Mouse (Mus musculus): ENCODE data around the gene Slc5a10.

Gene Slc5a10

DNA sequence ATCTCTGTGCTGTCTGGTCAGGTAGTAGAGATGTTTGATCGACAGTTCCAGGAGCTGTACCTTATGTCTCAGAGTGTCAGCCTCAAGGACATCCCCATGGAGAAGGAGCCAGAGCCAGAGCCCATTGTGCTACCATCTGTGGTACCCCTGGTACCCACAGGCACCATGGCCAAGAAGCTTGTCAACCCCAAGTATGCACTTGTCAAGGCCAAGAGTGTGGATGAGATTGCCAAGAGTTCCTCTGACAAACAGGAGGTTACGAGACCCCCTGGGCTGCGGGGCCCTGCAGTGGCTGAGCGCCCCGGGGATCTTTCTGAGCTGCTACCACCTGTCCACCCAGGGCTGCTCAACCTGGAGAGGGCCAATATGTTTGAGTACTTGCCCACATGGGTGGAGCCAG, 18.1 kb downstream of the Slc5a10 start:
- DNase-seq (ENCODE audit: low spot score) = no peak

DNA sequence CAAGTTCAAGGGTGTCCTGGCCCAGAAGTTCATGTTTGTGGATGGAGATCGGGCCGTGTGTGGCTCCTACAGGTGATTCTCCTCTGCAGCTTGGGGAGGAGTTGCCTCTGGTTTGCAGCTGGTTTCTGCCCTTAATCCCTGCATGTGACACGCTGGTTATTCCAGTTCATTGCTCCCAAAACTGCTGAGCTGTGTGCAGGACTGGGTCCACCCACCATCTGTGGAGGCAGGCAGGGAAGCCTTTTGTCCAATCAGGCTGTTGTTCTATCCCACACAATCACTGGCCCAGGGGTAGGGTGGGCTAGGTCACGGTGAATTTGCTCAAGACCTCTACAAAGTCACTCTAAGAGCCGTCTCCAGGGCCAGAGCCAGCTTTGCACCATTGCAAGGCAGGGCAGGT, 18.9 kb downstream of the Slc5a10 start:
- no peak for DNase-seq (ENCODE audit: low spot score)

DNA sequence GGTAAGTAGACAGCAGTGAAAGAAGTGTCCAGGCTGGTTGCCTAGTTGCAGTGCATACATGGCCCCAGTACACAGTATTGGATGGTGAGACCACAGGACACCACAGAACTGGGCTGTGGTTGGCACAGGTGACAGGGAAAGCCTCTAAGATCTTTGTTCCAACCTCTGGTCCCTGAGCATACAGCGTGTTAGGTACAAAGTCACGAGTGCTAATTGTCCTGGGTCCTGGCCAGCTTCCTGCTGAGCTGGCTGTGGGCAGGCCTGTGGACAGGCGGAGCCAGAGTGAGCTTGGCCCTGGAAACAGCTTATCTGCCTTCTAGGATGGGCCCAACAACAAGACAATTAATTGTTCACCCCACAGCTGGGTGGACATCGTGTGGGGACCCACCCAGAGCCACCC, 20.7 kb downstream of the Slc5a10 start:
- no peak for DNase-seq (ENCODE audit: low spot score)

- DNase-seq (ENCODE audit: low spot score) = no peak
These were observed 21.2 kb downstream of the Slc5a10 start for GRCm38 (mm10) chr11:61699460-61699859.

DNA sequence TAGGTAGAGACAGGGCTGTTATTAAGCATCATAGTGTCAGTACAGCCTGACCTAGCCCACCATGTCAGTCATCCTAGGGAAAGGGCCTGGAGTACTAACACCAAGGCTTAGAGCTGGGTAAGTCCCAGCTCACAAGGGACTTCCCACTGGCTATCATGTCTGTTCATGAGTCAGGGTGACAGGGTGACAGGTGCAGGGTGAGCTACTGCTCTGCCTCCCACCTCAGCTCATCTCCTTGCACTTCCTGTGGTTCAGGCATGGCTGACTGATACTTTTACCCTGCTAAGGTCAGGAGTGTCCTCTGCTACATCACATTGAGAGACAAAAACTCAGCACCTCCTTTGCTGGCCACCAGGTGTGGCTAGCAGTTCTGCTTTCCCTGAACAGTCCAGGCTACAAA, 21.8 kb downstream of the Slc5a10 start:
- no peak for DNase-seq (ENCODE audit: low spot score)

DNA sequence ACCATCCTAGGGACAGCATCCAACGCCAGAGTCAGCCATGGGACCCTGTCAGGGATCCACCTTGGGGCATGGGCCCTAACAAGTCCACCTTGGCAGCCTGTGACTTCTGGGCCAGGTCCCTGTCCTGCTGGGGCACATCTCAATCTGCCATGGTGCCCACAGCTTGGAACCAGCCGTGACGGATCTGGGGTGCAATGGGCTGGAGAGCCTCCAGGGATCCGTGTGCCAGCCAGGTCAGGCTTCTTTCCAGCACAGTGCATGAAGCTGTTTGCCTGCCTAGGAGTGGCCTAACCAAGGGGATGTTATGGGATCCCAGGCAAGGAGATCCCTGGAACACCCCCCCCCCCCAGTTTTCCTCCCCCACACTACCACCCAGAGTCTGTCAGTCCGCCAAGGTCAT, 27.6 kb downstream of the Slc5a10 start:
- no peak for DNase-seq (ENCODE audit: low spot score)

DNA sequence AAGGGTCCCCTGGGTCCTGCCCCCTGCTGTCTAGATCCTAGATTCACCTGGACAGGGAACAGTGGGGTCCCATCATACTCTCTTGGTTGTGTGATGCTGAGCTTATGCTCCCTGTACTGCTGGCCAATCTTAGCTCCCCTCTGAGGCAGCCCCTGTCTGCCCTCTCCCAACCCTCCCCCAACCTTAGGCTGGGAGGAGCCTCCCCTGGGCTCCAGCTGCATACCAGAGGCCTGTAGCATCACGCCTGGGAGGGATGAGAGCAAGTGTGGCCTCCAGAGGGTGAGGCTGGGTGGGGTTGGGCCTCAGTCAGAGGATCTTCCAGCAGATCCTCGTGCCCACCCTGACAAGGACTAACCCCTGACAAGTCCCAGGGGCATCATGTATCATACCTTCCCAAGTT, 33.0 kb downstream of the Slc5a10 start:
- no peak for DNase-seq (ENCODE audit: low spot score)

DNA sequence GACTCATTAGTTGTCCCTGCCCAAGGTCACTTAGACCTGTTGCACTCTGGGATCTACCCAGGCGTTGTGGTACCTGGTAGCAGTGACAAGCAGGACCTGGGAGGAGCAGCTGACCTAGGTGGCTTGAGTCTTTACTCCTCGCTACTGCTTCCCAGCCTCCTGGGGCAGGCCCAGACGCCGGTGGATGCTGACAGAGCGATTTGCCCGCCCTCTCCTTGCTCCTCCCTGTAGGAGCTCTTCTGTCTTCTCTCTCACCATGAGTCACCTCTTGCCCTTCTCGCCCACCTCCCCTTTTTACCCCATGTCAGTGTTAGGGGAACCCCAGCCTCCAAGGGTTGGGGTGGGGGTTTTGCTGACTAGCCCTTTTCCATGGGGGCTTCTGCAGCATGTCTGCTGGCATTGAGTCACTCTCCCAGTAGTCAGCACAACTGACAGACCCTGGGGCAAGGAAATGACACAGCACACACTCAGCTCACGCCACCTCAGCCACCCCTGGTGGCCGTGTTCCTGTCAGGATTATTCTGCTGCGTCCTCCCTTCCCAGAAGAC, 33.6 kb downstream of the Slc5a10 start:
- DNase-seq (ENCODE audit: low spot score) = no peak

GRCm38 (mm10) chr11:61686141-61686540, 34.5 kb downstream of the Slc5a10 start:
- no peak for DNase-seq (ENCODE audit: low spot score)

- DNase-seq (ENCODE audit: low spot score) = no peak
These were observed 35.4 kb downstream of the Slc5a10 start for GRCm38 (mm10) chr11:61685119-61685725.

GRCm38 (mm10) chr11:61683907-61684731, 36.5 kb downstream of the Slc5a10 start, which contains the start of gene Fam83g:
TSS of gene Fam83g (plus strand) at chr11:61684091.
- peak; percentile 61 for DNase-seq (ENCODE audit: low spot score)

- DNase-seq (ENCODE audit: low spot score) = no peak
These were observed 41.3 kb downstream of the Slc5a10 start for GRCm38 (mm10) chr11:61679091-61679866.

DNA sequence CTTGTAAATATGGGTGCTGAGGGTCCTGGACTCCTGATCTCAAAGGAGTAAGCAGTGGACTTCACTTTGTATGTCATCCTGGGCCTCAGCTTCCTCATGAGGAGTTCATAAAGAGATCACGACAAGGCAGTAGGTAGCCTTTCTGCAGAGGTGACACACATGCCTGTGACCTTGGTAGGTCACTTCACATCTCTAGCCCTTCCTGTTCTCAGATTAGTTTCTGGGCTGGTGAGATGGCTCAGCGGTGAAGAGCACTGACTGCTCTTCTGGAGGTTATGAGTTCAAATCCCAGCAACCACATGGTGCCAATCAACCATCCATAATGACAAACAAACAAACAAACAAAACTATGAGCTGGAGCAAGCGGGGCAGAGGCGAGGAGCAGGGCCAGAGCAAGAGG, 42.9 kb downstream of the Slc5a10 start:
- no peak for DNase-seq (ENCODE audit: low spot score)

GRCm38 (mm10) chr11:61676216-61676854, 44.3 kb downstream of the Slc5a10 start:
- no peak for DNase-seq (ENCODE audit: low spot score)

DNA sequence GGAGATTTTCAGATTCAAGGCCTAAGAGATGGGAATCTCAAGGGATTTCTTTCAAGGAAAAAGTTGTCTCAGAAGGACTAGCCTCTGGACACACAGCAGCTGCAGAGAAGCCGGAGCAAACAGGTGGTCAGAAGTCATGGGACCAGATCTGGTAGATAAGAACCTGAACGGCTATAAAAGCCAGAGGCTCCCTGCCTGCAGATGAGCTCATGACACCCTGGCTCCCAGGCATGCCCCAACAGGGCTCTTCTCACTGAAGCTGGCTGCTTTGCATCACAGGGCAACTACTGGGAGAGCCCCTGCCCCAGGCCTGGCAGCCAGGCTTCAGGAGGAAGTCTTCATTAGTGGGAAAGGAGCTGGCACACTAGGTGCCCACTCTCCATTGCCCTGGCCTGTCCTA, 45.3 kb downstream of the Slc5a10 start:
- DNase-seq (ENCODE audit: low spot score) = no peak

- no peak for DNase-seq (ENCODE audit: low spot score)
These were observed 45.8 kb downstream of the Slc5a10 start for GRCm38 (mm10) chr11:61674839-61675159.

- DNase-seq (ENCODE audit: low spot score) = no peak
These were observed 46.3 kb downstream of the Slc5a10 start for GRCm38 (mm10) chr11:61674151-61674838.

- no peak for DNase-seq (ENCODE audit: low spot score)
These were observed 46.9 kb downstream of the Slc5a10 start for GRCm38 (mm10) chr11:61673686-61674085.

- DNase-seq (ENCODE audit: low spot score) = no peak
These were observed 48.7 kb downstream of the Slc5a10 start for GRCm38 (mm10) chr11:61671781-61672383.

GRCm38 (mm10) chr11:61669492-61670490, 50.8 kb downstream of the Slc5a10 start:
- DNase-seq (ENCODE audit: low spot score) = no peak
